Mouse (Mus musculus) lung, postnatal 25 days (tissue): Measurements from ENCODE around the gene Wipi1.

ENCODE experiments used
- DNase-seq: peaks from one replicate; pipeline ENCODE4 v3.0.0; 2022; ENCODE audit warnings: low spot score

Wipi1 gene

DNA sequence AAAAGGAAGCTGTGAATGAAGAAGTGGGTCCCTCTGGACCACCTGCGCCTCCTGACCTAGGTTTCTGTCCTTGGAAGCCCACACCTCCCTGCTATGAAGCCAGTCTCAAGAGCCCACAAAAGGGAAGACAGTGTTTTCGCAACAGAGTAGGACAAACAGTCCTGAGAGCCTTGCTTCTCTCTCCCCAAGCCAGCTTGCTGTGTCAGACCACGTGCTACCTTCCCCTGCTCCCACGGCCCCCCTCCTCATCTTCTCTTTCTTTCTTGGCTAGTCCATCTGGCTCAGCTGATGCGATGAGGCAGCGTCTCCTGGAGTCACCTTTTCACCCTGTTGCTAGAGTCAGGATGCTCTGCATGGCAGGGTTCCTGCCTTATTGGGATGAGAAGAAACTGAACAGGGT is 72.5 kb downstream of the Wipi1 start:
- DNase-seq: no peak

DNA sequence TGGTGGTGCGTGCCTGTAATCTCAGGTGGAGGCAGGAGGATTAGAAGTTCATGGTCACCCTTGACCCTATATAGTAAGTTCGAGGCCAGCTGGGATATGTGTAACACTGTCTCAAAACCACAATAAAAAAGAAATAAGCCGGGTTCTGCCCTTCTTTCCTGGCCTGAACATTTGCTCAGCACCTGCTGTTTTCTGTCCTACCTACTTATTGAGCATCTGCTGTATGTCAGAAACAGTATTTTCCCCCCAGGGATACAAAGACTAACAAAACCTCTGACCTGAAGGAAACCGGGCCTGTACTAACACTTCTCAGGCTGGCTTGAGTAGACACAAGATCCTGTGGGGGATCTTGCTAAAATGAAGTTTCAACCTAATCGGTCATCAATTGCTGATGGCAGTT is 74.8 kb downstream of the Wipi1 start:
- DNase-seq: no peak

DNA sequence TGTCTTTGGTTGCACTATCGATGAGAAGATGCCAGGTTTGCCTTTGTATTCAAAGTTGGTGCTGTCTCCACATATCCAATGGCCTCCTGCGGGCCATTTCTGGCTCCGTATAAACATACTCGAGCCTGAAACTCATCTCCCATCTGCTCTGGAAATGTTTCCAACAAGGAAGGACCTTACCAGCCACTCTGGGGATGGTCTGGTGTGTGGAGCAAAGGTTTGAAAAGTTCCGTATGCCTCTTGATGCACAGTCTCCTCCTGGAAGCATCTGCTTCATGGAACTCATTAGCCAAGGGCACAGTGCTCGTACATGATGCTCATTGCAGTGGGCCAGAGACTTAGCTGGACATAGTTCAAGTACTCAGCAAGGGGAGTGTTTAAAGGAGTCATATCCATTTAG is 75.8 kb downstream of the Wipi1 start:
- DNase-seq: no peak

DNA sequence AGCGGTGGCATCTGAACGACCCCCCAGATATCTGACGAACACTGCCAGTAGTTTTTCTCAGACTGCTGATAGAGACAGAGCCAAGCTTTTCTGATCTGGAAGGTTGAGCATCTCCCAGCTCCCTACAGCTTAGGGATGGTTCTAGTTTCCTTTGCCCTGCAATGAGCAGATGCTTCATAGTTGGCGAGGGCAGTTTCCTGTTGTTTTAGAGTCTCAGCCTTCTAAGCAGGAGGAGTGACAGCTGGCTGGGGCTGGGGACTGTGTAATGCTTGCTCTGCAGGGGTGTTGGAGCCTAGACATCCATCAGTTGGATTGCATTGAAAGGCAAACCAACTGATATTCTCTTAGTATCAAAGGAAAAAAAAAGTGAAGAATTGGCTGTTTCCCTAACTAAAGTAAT is 81.7 kb downstream of the Wipi1 start:
- no peak for DNase-seq

DNA sequence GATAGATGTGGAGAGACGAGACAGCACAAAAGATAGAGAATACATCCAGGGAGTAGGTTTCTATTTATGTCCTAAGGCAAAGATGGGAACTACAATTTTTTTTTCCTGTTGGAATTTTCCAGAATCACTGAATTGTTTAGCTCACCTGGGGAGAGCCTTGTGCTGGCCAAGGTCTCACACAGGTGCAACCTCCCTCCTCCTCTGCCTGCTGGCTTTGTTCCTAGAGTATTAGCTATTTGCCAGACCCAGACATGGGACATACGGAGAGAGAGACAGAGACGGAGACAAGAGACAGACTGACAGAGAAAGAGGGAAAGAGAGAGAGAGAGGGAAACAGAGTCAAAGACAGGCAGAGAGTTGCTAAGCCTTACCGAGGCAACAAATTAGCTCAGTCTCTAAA is 86.2 kb downstream of the Wipi1 start:
- no peak for DNase-seq

DNA sequence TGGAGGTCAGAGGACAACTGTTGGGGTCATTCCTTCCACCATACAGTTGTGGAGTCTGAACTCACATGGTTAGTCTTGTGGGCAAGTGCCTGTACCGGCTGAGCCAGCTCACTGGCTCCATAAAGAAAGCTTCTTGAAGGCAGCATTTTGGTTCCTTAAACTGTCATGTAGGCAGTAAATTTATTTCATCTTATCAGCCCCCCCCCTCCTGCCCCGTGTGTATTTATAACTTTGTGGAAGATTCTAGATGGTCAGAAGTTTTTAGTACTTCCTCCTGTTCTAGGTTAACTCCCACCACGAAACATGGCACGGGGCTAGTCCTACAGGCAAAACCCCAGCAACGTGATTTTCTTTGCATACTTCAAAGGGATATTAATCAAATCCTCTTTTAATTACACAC is 86.9 kb downstream of the Wipi1 start:
- DNase-seq: no peak
